Mouse (Mus musculus): ENCODE results near the gene Elfn2. TPM values are rescaled to one million over a fixed set of nuclear protein-coding genes. Genes with fewer than 3 reads are reported as not detected.
A peak's percentile ranks its signal among the peaks of the same experiment; 100 is the strongest.

Gene Elfn2
- polyA plus RNA-seq, 1 experiment from 2014 or later, result not detected

- ATAC-seq (replicated peaks; ENCODE audit: low FRiP score), result no peak
- H3K36me3 ChIP-seq, result no peaks in the 10 kb centered on the region
- H3K4me1 ChIP-seq, result peaks cover 24% of the 10 kb centered on the region
- no peak overlapping the region for H3K9ac ChIP-seq
- H3K4me3 ChIP-seq (replicated peaks), result no peak overlapping the region
- no peak overlapping the region for H3K27ac ChIP-seq
- 62% methylated on average over 5 of the region's 5 CpGs for WGBS
- H3K9me3 ChIP-seq (replicated peaks), result no peaks in the 10 kb centered on the region
- H3K4me2 ChIP-seq, result no peak overlapping the region
- peaks cover 52% of the 10 kb centered on the region for H3K27me3 ChIP-seq
Observed at GRCm38 (mm10) chr15:78677708-78678107, 40.9 kb downstream of the Elfn2 start.

- Histone ChIP-seq H3K36me3 (no peaks in the 10 kb centered on the region), H3K4me2 (no peak overlapping the region), H3K4me3 (replicated peaks) (no peak overlapping the region), H3K27me3 (peaks cover 59% of the 10 kb centered on the region), H3K9me3 (replicated peaks) (no peaks in the 10 kb centered on the region), H3K27ac (no peak overlapping the region), H3K9ac (no peak overlapping the region), H3K4me1 (peaks cover 31% of the 10 kb centered on the region)
- no peak for ATAC-seq (replicated peaks; ENCODE audit: low FRiP score)
- WGBS, result 78% methylated on average over 9 of the region's 9 CpGs
Observed at GRCm38 (mm10) chr15:78677015-78677414, 41.6 kb downstream of the Elfn2 start.

- H3K27me3 ChIP-seq, result peaks cover 76% of the 10 kb centered on the region
- 54% methylated on average over 6 of the region's 6 CpGs for WGBS
Observed at GRCm38 (mm10) chr15:78674912-78675412, 43.6 kb downstream of the Elfn2 start.

GRCm38 (mm10) chr15:78673436-78673835 lies 45.1 kb downstream of the Elfn2 start:
- Histone ChIP-seq H3K4me2 (no peak overlapping the region), H3K4me1 (peaks cover 15% of the 10 kb centered on the region), H3K4me3 (replicated peaks) (no peak overlapping the region), H3K27ac (no peak overlapping the region), H3K27me3 (peaks cover 76% of the 10 kb centered on the region), H3K9ac (no peak overlapping the region), H3K36me3 (no peaks in the 10 kb centered on the region), H3K9me3 (replicated peaks) (no peaks in the 10 kb centered on the region)
- WGBS, result 78% methylated on average over 19 of the region's 19 CpGs
- no peak for ATAC-seq (replicated peaks; ENCODE audit: low FRiP score)

More at GRCm38 (mm10) chr15:78674912-78675412, 43.6 kb downstream of the Elfn2 start:
- no peak for ATAC-seq (replicated peaks; ENCODE audit: low FRiP score)
- Histone ChIP-seq H3K27ac (no peak overlapping the region), H3K9ac (no peak overlapping the region), H3K4me3 (replicated peaks) (no peak overlapping the region), H3K4me1 (peaks cover 20% of the 10 kb centered on the region), H3K4me2 (no peak overlapping the region), H3K36me3 (no peaks in the 10 kb centered on the region), H3K9me3 (replicated peaks) (no peaks in the 10 kb centered on the region)

- no peaks in the 10 kb centered on the region for H3K36me3 ChIP-seq
- no peak overlapping the region for H3K27ac ChIP-seq
- 21% methylated on average over 5 of the region's 5 CpGs for WGBS
- H3K4me2 ChIP-seq, result no peak overlapping the region
- H3K9ac ChIP-seq, result no peak overlapping the region
- peaks cover 50% of the 10 kb centered on the region for H3K27me3 ChIP-seq
- ATAC-seq (replicated peaks; ENCODE audit: low FRiP score), result no peak
- H3K4me1 ChIP-seq, result peaks cover 15% of the 10 kb centered on the region
- no peak overlapping the region for H3K4me3 ChIP-seq (replicated peaks)
- no peaks in the 10 kb centered on the region for H3K9me3 ChIP-seq (replicated peaks)
Observed at GRCm38 (mm10) chr15:78670341-78670740, 48.2 kb downstream of the Elfn2 start.

- Histone ChIP-seq H3K4me3 (replicated peaks) (no peak overlapping the region), H3K27ac (no peak overlapping the region), H3K4me2 (no peak overlapping the region), H3K9ac (no peak overlapping the region), H3K9me3 (replicated peaks) (no peaks in the 10 kb centered on the region), H3K4me1 (peaks cover 15% of the 10 kb centered on the region), H3K36me3 (no peaks in the 10 kb centered on the region), H3K27me3 (peaks cover 40% of the 10 kb centered on the region)
- no peak for ATAC-seq (replicated peaks; ENCODE audit: low FRiP score)
- WGBS, result 61% methylated on average over 10 of the region's 10 CpGs
Observed at GRCm38 (mm10) chr15:78669221-78669871, 49.2 kb downstream of the Elfn2 start.

- no peaks in the 10 kb centered on the region for H3K9me3 ChIP-seq (replicated peaks)
- no peak overlapping the region for H3K9ac ChIP-seq
- H3K27ac ChIP-seq, result no peak overlapping the region
- no peaks in the 10 kb centered on the region for H3K27me3 ChIP-seq
- 69% methylated on average over 5 of the region's 5 CpGs for WGBS
- ATAC-seq (replicated peaks; ENCODE audit: low FRiP score), result peak; percentile 9; the same call in 1 of the 2 replicates
- H3K4me3 ChIP-seq (replicated peaks), result no peak overlapping the region
- H3K4me2 ChIP-seq, result no peak overlapping the region
- no peaks in the 10 kb centered on the region for H3K36me3 ChIP-seq
- no peaks in the 10 kb centered on the region for H3K4me1 ChIP-seq
Observed at GRCm38 (mm10) chr15:78664268-78664667, 54.3 kb downstream of the Elfn2 start.

GRCm38 (mm10) chr15:78651169-78651568 lies 67.4 kb downstream of the Elfn2 start:
- 24% methylated on average over 4 of the region's 4 CpGs for WGBS
- ATAC-seq (replicated peaks; ENCODE audit: low FRiP score), result no peak
- Histone ChIP-seq H3K27ac (no peak overlapping the region), H3K4me1 (0 out of 2 replicates have a peak, but pooled peaks cover 6% of the 10 kb centered on the region), H3K36me3 (no peaks in the 10 kb centered on the region), H3K4me3 (replicated peaks) (no peak overlapping the region), H3K9ac (no peak overlapping the region), H3K27me3 (0 out of 2 replicates have a peak, but pooled peaks cover 4% of the 10 kb centered on the region), H3K4me2 (no peak overlapping the region), H3K9me3 (replicated peaks) (no peaks in the 10 kb centered on the region)

GRCm38 (mm10) chr15:78647746-78648145 lies 70.8 kb downstream of the Elfn2 start:
- Histone ChIP-seq H3K9me3 (replicated peaks) (no peaks in the 10 kb centered on the region), H3K4me2 (no peak overlapping the region), H3K9ac (no peak overlapping the region), H3K36me3 (no peaks in the 10 kb centered on the region), H3K27ac (no peak overlapping the region), H3K4me1 (peaks cover 4% of the 10 kb centered on the region; the same call in 1 of the 2 replicates), H3K4me3 (replicated peaks) (no peak overlapping the region), H3K27me3 (0 out of 2 replicates have a peak, but pooled peaks cover 9% of the 10 kb centered on the region)
- no peak for ATAC-seq (replicated peaks; ENCODE audit: low FRiP score)
- 69% methylated on average over 4 of the region's 4 CpGs for WGBS

- H3K27me3 ChIP-seq, result 0 out of 2 replicates have a peak, but pooled peaks cover 8% of the 10 kb centered on the region
- no peak overlapping the region for H3K27ac ChIP-seq
- H3K9me3 ChIP-seq (replicated peaks), result no peaks in the 10 kb centered on the region
- no peak overlapping the region for H3K4me2 ChIP-seq
- H3K4me3 ChIP-seq (replicated peaks), result no peak overlapping the region
- no peak overlapping the region for H3K9ac ChIP-seq
- H3K36me3 ChIP-seq, result no peaks in the 10 kb centered on the region
- H3K4me1 ChIP-seq, result peaks cover 4% of the 10 kb centered on the region; the same call in 1 of the 2 replicates
- WGBS, result 53% methylated on average over 8 of the region's 8 CpGs
- no peak for ATAC-seq (replicated peaks; ENCODE audit: low FRiP score)
Observed at GRCm38 (mm10) chr15:78644606-78645005, 74.0 kb downstream of the Elfn2 start.

- Histone ChIP-seq H3K4me1 (peaks cover 4% of the 10 kb centered on the region; the same call in 1 of the 2 replicates), H3K27me3 (peaks cover 13% of the 10 kb centered on the region; the same call in 1 of the 2 replicates), H3K4me2 (no peak overlapping the region), H3K4me3 (replicated peaks) (no peak overlapping the region), H3K9ac (no peak overlapping the region), H3K27ac (no peak overlapping the region), H3K36me3 (no peaks in the 10 kb centered on the region), H3K9me3 (replicated peaks) (no peaks in the 10 kb centered on the region)
- no peak for ATAC-seq (replicated peaks; ENCODE audit: low FRiP score)
- 17% methylated on average over 6 of the region's 6 CpGs for WGBS
Observed at GRCm38 (mm10) chr15:78643633-78644032, 74.9 kb downstream of the Elfn2 start.

GRCm38 (mm10) chr15:78635231-78635630 lies 83.3 kb downstream of the Elfn2 start:
- Histone ChIP-seq H3K4me3 (replicated peaks) (no peak overlapping the region), H3K36me3 (no peaks in the 10 kb centered on the region), H3K4me1 (peaks cover 13% of the 10 kb centered on the region), H3K27ac (no peak overlapping the region), H3K27me3 (peaks cover 16% of the 10 kb centered on the region; the same call in 1 of the 2 replicates), H3K9ac (no peak overlapping the region), H3K4me2 (no peak overlapping the region), H3K9me3 (replicated peaks) (no peaks in the 10 kb centered on the region)
- ATAC-seq (replicated peaks; ENCODE audit: low FRiP score), result peak; percentile 37; the same call in 1 of the 2 replicates
- WGBS, result 11% methylated on average over 7 of the region's 7 CpGs

All from kidney, embryonic 15.5 days (tissue).